Mouse (Mus musculus): ENCODE measurements around the gene Slitrk6. TPM values are rescaled to one million over a fixed set of nuclear protein-coding genes. Genes with fewer than 3 reads are reported as not detected.

The Slitrk6 gene
- total RNA-seq (2014; fragmentation: Nextera tagmentation) (not detected in 2 replicates), total RNA-seq (2017) (0.06 and 0.27 TPM in 2 replicates), polyA plus RNA-seq (2012) (not detected in 2 replicates)

DNA sequence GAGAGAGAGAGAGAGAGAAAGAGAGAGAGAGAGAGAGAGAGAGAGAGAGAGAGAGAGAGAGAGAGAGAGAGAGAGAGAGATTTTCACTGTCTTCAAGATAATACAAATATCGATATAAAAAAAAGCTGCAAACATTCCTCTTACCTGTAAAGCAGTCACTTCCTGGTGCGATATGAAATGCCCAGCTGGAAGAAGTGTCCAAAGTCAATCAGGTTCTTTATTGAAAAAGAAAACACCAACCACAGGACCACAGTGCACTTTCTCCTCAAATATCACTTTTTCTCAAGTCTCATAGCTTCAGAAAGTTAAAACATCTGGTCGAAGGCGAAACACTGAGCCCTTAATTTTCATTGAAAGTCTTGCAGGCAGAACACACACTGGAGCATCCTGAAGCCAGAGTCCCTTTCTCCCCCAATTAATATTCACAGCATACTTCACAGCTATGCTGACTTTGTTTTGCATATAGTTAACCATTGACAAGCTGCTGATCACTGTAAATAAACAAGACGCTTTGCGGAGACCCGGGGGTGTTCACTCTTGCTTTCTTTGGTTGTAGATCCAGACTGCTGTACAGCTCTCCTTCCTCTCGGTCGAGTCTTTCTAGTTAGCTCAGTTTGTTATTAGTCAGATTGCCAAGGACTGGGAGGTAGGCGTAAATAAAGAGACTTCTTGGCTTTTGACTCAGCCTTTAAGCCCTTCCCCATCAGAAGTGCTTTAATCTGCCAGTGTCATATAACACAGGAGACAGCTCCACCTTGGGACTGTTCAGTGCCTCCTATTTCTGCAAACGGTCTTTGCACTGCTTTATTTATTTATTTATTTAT is at the start of gene Slitrk6:
Gene Slitrk6, minus strand, starts transcription at position 666 of the 824 bp plus-strand sequence.
- Histone ChIP-seq H3K4me3 (ENCODE audit: low read depth, low read length) (no peak within 1 kb of the TSS), H3K36me3 (replicated peaks) (no peaks in the 10 kb centered on the region), H3K27me3 (ENCODE audit: insufficient read depth, low read length) (no peaks in the 10 kb centered on the region), H3K4me1 (ENCODE audit: insufficient read depth, low read depth, low read length) (no peaks in the 10 kb centered on the region), H3K9me3 (replicated peaks) (peaks cover 7% of the 10 kb centered on the region; the same call in 1 of the 2 replicates)
- TF ChIP-seq POLR2AphosphoS5 (IDR thresholded peaks at IDR 0.05; ENCODE audit: insufficient replicate concordance, low read depth, low read length) (no peak), GATA1 (IDR thresholded peaks at IDR 0.05; ENCODE audit: borderline replicate concordance, low read length) (no peak), CTCF (IDR thresholded peaks at IDR 0.05; ENCODE audit: low read depth, low read length) (no peak), TAL1 (conservative IDR thresholded peaks at IDR 0.05; ENCODE audit: low read depth, low read length) (no peak), GATA2 (IDR thresholded peaks at IDR 0.05; ENCODE audit: borderline replicate concordance, low read depth, low read length) (no peak)
- ATAC-seq (ENCODE audit: extremely low read depth, insufficient number of reproducible peaks, low FRiP score, poor library complexity, severe bottlenecking), result no peak; the same call in 1 of the 2 replicates
- DNase-seq (ENCODE audit: low spot score), result no peak

DNA sequence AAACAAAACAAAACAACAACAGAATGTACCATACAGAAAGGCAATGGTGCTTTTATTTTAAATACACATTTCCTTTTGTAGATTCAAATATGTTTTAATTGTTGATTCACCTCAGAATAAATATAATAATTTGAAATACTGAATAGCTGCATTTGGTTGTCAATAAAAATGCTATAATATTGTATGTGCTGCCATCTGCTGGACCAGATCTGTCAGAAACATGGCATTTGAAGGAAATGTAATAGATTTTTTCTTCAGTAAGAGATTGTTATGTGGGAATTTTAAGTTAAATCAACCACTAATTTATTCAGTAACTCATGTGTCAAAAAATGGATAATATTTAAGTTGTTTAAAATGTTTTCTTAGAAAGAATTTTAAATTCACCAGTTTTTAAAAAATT is 22.6 kb upstream of the Slitrk6 start:
- Histone ChIP-seq H3K4me3 (ENCODE audit: low read depth, low read length) (no peak overlapping the region), H3K4me1 (ENCODE audit: insufficient read depth, low read depth, low read length) (no peaks in the 10 kb centered on the region), H3K27me3 (ENCODE audit: insufficient read depth, low read length) (no peaks in the 10 kb centered on the region), H3K9me3 (replicated peaks) (0 out of 2 replicates have a peak, but pooled peaks cover 3% of the 10 kb centered on the region), H3K36me3 (replicated peaks) (no peaks in the 10 kb centered on the region)
- DNase-seq (ENCODE audit: low spot score) (no peak), ATAC-seq (ENCODE audit: extremely low read depth, insufficient number of reproducible peaks, low FRiP score, poor library complexity, severe bottlenecking) (no peak)
- TF ChIP-seq GATA2 (IDR thresholded peaks at IDR 0.05; ENCODE audit: borderline replicate concordance, low read depth, low read length), result no peak
- no peak for TF ChIP-seq POLR2AphosphoS5 (IDR thresholded peaks at IDR 0.05; ENCODE audit: insufficient replicate concordance, low read depth, low read length)
- no peak for TF ChIP-seq CTCF (IDR thresholded peaks at IDR 0.05; ENCODE audit: low read depth, low read length)
- no peak for TF ChIP-seq TAL1 (conservative IDR thresholded peaks at IDR 0.05; ENCODE audit: low read depth, low read length)
- TF ChIP-seq GATA1 (IDR thresholded peaks at IDR 0.05; ENCODE audit: borderline replicate concordance, low read length), result no peak

DNA sequence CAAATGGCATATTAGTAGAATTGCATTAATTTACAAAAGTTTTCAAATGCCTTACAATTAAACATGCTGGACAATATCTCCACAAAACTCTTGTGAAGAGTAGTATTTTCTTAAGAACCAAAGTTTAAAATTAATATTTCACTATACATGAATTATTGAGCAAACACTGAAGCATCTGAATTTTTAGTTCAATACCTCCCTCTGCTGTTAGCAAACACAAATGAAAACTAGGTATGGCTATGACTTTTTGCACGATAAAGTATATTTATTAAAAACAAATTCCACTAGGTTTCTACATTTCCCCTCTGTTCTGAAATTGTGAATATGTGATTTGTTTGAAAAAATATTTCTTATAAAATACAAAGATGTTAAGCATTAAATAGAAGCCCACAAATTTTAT is 15.7 kb upstream of the Slitrk6 start:
- H3K36me3 ChIP-seq (replicated peaks), result no peaks in the 10 kb centered on the region
- H3K27me3 ChIP-seq (ENCODE audit: insufficient read depth, low read length), result no peaks in the 10 kb centered on the region
- DNase-seq (ENCODE audit: low spot score) (no peak), ATAC-seq (ENCODE audit: extremely low read depth, insufficient number of reproducible peaks, low FRiP score, poor library complexity, severe bottlenecking) (no peak)
- no peaks in the 10 kb centered on the region for H3K9me3 ChIP-seq (replicated peaks)
- no peaks in the 10 kb centered on the region for H3K4me1 ChIP-seq (ENCODE audit: insufficient read depth, low read depth, low read length)
- no peak overlapping the region for H3K4me3 ChIP-seq (ENCODE audit: low read depth, low read length)
- TF ChIP-seq CTCF (IDR thresholded peaks at IDR 0.05; ENCODE audit: low read depth, low read length) (no peak), POLR2AphosphoS5 (IDR thresholded peaks at IDR 0.05; ENCODE audit: insufficient replicate concordance, low read depth, low read length) (no peak), GATA2 (IDR thresholded peaks at IDR 0.05; ENCODE audit: borderline replicate concordance, low read depth, low read length) (no peak), TAL1 (conservative IDR thresholded peaks at IDR 0.05; ENCODE audit: low read depth, low read length) (no peak), GATA1 (IDR thresholded peaks at IDR 0.05; ENCODE audit: borderline replicate concordance, low read length) (no peak)

DNA sequence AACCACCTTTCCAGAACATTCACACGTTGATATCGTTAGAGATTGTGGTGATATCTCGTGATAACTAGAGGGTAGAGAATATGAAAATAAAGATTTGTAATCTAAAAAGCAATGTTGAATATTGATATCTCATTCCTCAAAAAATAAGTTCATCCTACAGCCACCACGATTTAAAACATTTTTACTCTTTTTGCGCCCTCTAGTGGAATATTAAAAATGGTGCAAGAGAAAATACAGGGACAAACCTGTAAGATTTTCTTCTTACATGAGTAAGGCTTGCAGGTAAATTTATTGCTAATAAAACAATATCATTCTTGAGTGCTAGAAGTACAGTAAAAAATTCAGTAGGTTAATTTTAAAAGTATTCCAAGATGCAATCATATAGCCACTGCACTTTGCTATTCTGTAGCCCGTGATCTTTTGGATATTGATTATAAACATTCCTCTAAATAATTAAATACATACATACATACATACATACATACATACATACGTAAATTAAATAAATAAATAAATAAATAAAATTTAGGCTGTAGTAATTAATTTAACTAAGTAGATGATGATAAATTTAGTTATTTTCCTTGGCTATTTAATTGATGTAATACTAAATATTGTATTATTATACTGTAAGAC is 7.8 kb upstream of the Slitrk6 start:
- Histone ChIP-seq H3K9me3 (replicated peaks) (no peaks in the 10 kb centered on the region), H3K36me3 (replicated peaks) (no peaks in the 10 kb centered on the region), H3K4me1 (ENCODE audit: insufficient read depth, low read depth, low read length) (no peaks in the 10 kb centered on the region), H3K4me3 (ENCODE audit: low read depth, low read length) (no peak overlapping the region), H3K27me3 (ENCODE audit: insufficient read depth, low read length) (no peaks in the 10 kb centered on the region)
- DNase-seq (ENCODE audit: low spot score) (no peak), ATAC-seq (ENCODE audit: extremely low read depth, insufficient number of reproducible peaks, low FRiP score, poor library complexity, severe bottlenecking) (no peak)
- TF ChIP-seq POLR2AphosphoS5 (IDR thresholded peaks at IDR 0.05; ENCODE audit: insufficient replicate concordance, low read depth, low read length) (no peak), CTCF (IDR thresholded peaks at IDR 0.05; ENCODE audit: low read depth, low read length) (no peak), GATA1 (IDR thresholded peaks at IDR 0.05; ENCODE audit: borderline replicate concordance, low read length) (no peak), TAL1 (conservative IDR thresholded peaks at IDR 0.05; ENCODE audit: low read depth, low read length) (no peak), GATA2 (IDR thresholded peaks at IDR 0.05; ENCODE audit: borderline replicate concordance, low read depth, low read length) (no peak)

DNA sequence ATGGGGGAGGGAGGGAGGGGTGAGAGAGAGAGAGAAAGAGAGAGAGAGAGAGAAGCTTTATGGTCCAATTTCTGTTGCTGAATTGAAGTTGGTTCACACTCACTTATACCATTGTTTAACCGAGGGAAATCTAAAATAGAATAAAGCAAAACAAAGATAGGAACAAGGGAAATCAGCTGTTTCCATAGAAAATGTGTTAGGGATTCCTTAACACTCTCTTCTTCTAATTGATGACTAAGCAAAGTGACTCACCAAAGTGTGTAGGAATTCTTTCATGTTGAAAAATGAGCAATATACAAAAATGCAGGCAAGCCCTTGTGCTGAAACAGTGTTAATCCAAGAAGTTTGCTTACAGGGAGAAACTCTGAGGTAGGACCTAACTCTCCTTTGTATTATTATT is 6.0 kb upstream of the Slitrk6 start:
- TF ChIP-seq GATA2 (IDR thresholded peaks at IDR 0.05; ENCODE audit: borderline replicate concordance, low read depth, low read length) (no peak), TAL1 (conservative IDR thresholded peaks at IDR 0.05; ENCODE audit: low read depth, low read length) (no peak), POLR2AphosphoS5 (IDR thresholded peaks at IDR 0.05; ENCODE audit: insufficient replicate concordance, low read depth, low read length) (no peak), GATA1 (IDR thresholded peaks at IDR 0.05; ENCODE audit: borderline replicate concordance, low read length) (no peak), CTCF (IDR thresholded peaks at IDR 0.05; ENCODE audit: low read depth, low read length) (no peak)
- DNase-seq (ENCODE audit: low spot score) (no peak), ATAC-seq (ENCODE audit: extremely low read depth, insufficient number of reproducible peaks, low FRiP score, poor library complexity, severe bottlenecking) (no peak)
- Histone ChIP-seq H3K27me3 (ENCODE audit: insufficient read depth, low read length) (no peaks in the 10 kb centered on the region), H3K9me3 (replicated peaks) (no peaks in the 10 kb centered on the region), H3K4me3 (ENCODE audit: low read depth, low read length) (no peak overlapping the region), H3K4me1 (ENCODE audit: insufficient read depth, low read depth, low read length) (no peaks in the 10 kb centered on the region), H3K36me3 (replicated peaks) (no peaks in the 10 kb centered on the region)

DNA sequence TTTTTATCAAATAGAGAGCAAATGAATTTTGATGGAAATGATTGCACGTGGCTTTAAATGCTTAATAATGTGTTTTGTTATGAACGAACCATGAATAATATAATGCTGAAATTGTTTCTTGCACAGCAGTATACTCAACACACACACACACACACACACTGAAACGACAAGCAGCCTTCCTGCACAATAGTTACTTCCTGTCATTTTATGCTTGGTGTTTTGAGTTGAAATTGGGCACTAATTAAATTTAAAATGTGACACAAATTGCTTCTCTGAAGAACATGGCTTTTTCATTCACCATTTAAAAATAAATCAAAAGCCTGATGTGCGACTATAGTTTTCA is 330 bp upstream of the Slitrk6 start:
- ATAC-seq (ENCODE audit: extremely low read depth, insufficient number of reproducible peaks, low FRiP score, poor library complexity, severe bottlenecking) (no peak), DNase-seq (ENCODE audit: low spot score) (no peak)
- Histone ChIP-seq H3K9me3 (replicated peaks) (0 out of 2 replicates have a peak, but pooled peaks cover 3% of the 10 kb centered on the region), H3K27me3 (ENCODE audit: insufficient read depth, low read length) (no peaks in the 10 kb centered on the region), H3K36me3 (replicated peaks) (no peaks in the 10 kb centered on the region), H3K4me1 (ENCODE audit: insufficient read depth, low read depth, low read length) (no peaks in the 10 kb centered on the region), H3K4me3 (ENCODE audit: low read depth, low read length) (no peak overlapping the region)
- TF ChIP-seq CTCF (IDR thresholded peaks at IDR 0.05; ENCODE audit: low read depth, low read length) (no peak), TAL1 (conservative IDR thresholded peaks at IDR 0.05; ENCODE audit: low read depth, low read length) (no peak), POLR2AphosphoS5 (IDR thresholded peaks at IDR 0.05; ENCODE audit: insufficient replicate concordance, low read depth, low read length) (no peak), GATA1 (IDR thresholded peaks at IDR 0.05; ENCODE audit: borderline replicate concordance, low read length) (no peak), GATA2 (IDR thresholded peaks at IDR 0.05; ENCODE audit: borderline replicate concordance, low read depth, low read length) (no peak)
